Mouse (Mus musculus) cortical plate, adult 2 months (tissue): ENCODE results near the gene Mrps36.

ENCODE experiments used
- CTCF ChIP-seq: fragments of 200-500 bp; IDR thresholded peaks from 2 replicates; pipeline ENCODE4 v1.5.1; 2011; ENCODE audit warnings: mild to moderate bottlenecking, control low read depth, low read length; ENCODE audit not compliant: insufficient read depth; ENCODE audit errors: extremely low read depth
- POLR2A ChIP-seq: fragments of 200-500 bp; IDR thresholded peaks from 2 replicates; pipeline ENCODE4 v1.6.1; 2011; ENCODE audit warnings: mild to moderate bottlenecking, low read length, control low read depth; ENCODE audit not compliant: insufficient read depth; ENCODE audit errors: extremely low read depth

DNA sequence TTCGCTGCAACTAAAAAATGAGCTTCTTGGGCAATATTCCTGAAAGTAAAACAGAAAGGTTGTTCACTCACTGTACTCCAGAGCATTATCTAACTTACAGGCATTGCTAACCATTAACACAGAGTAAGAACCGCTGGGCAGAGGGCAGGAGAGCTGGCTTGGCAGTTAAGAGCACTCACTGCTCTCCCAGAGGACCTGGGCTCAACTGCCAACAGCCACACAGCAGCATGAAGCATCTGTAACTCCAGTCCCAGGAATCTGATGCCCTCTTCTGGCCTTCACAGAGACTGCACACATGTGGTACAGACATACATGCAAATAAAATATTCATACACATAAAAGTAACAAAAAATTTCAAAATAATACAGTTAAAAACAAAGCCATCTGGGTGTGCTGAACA lies 41.0 kb downstream of the Mrps36 start:
- TF ChIP-seq CTCF, result no peak
- TF ChIP-seq POLR2A, result no peak
